Mouse (Mus musculus): ENCODE measurements around the gene Tnk1. TPM values are rescaled to one million over a fixed set of nuclear protein-coding genes. Genes with fewer than 3 reads are reported as not detected.

Tnk1 gene
- polyA plus RNA-seq, 1 experiment from 2014 or later, result 0.28 TPM

DNA sequence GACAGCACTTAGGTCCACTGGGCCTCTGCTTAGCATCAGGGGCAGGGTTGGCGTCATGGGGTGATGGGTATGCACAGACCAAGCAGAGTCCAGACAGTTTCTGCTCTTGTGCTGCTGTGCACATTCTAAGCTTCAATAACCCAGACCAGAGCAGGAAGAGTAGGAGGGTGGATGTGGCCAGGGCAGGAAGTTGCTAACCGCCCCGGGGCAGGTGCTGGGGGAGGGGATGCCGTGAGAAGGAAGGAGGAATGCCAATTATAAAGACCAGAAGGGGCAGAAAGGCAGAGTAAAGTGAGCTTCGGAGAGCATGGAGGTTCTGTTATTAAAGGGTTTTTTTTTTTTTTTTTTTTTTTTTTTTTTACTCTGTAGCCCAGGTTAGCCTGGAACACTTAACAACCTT is 36.1 kb upstream of the Tnk1 start:
- no peak overlapping the region for H3K9ac ChIP-seq (replicated peaks; ENCODE audit: low read depth, low read length)
- no peak overlapping the region for H3K4me2 ChIP-seq (ENCODE audit: low read depth, low read length)
- peaks cover 9% of the 10 kb centered on the region; the same call in 1 of the 2 replicates for H3K4me1 ChIP-seq (ENCODE audit: control insufficient read depth, insufficient read depth, low read length)
- no peak overlapping the region for H3K4me3 ChIP-seq (ENCODE audit: low read depth, low read length)
- H3K27me3 ChIP-seq (ENCODE audit: control insufficient read depth, insufficient read depth, low read length), result no peaks in the 10 kb centered on the region
- no peak overlapping the region for H3K27ac ChIP-seq (ENCODE audit: low read depth, low read length)
- ATAC-seq (ENCODE audit: low read depth), result no peak
- H3K36me3 ChIP-seq (ENCODE audit: control insufficient read depth, insufficient read depth, low read length), result no peaks in the 10 kb centered on the region
- WGBS, result 83% methylated on average over 5 of the region's 5 CpGs
- H3K9me3 ChIP-seq (ENCODE audit: control insufficient read depth, low read length), result no peaks in the 10 kb centered on the region

DNA sequence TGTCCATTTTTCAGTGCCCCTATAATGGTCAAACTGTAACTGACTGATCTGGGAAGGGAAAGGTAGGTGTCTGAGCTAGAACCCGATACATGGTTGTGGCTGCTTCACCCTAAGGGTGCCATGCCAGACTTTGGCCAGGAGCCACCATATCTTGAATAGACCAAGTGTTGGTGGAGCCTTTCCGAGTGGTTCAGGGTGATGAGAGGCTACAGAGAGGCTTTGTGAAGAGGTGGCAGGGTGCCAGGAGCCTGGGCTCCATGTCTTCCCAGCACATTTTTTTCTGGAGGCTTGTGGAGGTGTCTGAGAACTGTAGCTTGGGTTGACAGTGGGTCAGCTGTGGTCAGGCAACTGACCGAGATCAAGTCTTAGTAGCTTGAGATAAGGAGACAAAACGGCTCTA is 33.0 kb upstream of the Tnk1 start:
- Histone ChIP-seq H3K36me3 (ENCODE audit: control insufficient read depth, insufficient read depth, low read length) (no peaks in the 10 kb centered on the region), H3K9ac (replicated peaks; ENCODE audit: low read depth, low read length) (no peak overlapping the region), H3K4me3 (ENCODE audit: low read depth, low read length) (no peak overlapping the region), H3K4me2 (ENCODE audit: low read depth, low read length) (no peak overlapping the region), H3K27ac (ENCODE audit: low read depth, low read length) (no peak overlapping the region), H3K4me1 (ENCODE audit: control insufficient read depth, insufficient read depth, low read length) (no peaks in the 10 kb centered on the region), H3K9me3 (ENCODE audit: control insufficient read depth, low read length) (no peaks in the 10 kb centered on the region), H3K27me3 (ENCODE audit: control insufficient read depth, insufficient read depth, low read length) (no peaks in the 10 kb centered on the region)
- ATAC-seq (ENCODE audit: low read depth), result no peak
- WGBS, result 68% methylated on average over 4 of the region's 4 CpGs

DNA sequence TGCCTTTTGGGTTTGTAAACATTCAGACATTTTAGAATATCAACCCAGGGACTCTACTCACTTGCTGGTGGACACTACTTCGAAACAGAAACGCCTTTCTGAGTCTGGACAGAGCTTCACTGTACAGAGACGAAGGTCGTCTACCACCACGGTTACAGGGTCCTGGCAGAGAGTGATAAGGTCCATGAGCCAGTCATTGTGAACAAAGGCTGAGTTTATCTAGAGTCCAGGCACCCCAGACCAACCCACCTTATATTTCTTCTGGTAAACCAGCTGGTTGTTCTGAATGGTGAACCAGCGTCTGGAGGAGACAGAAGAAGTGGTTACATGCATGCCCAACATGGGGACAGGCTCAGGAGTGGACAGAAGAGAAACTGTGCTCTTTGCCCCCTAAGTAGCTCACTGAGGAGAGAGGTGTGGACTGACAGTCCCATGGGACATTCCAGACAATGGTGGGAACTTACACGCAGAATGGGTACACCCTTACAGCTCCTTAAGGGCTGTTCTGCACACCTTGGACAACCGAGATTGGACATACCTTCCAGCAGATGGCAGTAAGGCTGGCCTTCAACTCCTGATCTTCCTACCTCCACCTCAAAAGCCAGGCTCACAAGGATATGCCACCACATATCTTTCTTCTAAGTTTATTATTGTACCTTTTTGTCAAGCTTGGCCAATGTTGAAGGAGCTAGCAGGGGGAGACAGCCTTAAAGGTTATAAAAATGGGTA is 28.5 kb upstream of the Tnk1 start:
- Histone ChIP-seq H3K9ac (replicated peaks; ENCODE audit: low read depth, low read length) (no peak overlapping the region), H3K4me3 (ENCODE audit: low read depth, low read length) (no peak overlapping the region)
- no peak for ATAC-seq (ENCODE audit: low read depth)

DNA sequence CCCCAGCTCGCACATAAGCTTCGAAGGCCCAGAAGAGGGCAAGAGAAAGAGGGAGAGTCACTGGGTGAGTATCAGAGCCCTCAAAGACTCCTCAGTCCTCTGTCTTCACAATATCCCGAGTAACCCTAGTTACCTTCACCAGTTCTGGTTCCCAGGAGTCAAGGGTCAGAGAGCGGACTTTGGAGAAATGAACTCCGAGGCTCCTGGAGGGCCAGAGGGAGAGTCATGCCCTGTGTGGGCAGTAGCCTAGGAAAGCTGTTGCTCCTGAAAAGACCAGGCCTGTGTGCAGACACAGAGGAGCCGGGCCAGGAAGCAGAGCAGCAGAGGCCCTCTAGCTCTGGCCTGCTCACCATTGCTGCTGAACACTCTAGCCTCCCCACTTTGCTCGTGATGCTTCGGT is 26.1 kb upstream of the Tnk1 start:
- no peaks in the 10 kb centered on the region for H3K36me3 ChIP-seq (ENCODE audit: control insufficient read depth, insufficient read depth, low read length)
- no peaks in the 10 kb centered on the region for H3K9me3 ChIP-seq (ENCODE audit: control insufficient read depth, low read length)
- WGBS, result 75% methylated on average over 8 of the region's 8 CpGs
- no peak for ATAC-seq (ENCODE audit: low read depth)
- H3K4me1 ChIP-seq (ENCODE audit: control insufficient read depth, insufficient read depth, low read length), result peaks cover 5% of the 10 kb centered on the region; the same call in 1 of the 2 replicates
- no peak overlapping the region for H3K4me3 ChIP-seq (ENCODE audit: low read depth, low read length)
- H3K27me3 ChIP-seq (ENCODE audit: control insufficient read depth, insufficient read depth, low read length), result no peaks in the 10 kb centered on the region
- H3K4me2 ChIP-seq (ENCODE audit: low read depth, low read length), result no peak overlapping the region
- no peak overlapping the region for H3K27ac ChIP-seq (ENCODE audit: low read depth, low read length)
- no peak overlapping the region for H3K9ac ChIP-seq (replicated peaks; ENCODE audit: low read depth, low read length)

More for the DNA sequence above, 28.5 kb upstream of the Tnk1 start:
- H3K9me3 ChIP-seq (ENCODE audit: control insufficient read depth, low read length), result no peaks in the 10 kb centered on the region
- H3K27me3 ChIP-seq (ENCODE audit: control insufficient read depth, insufficient read depth, low read length), result no peaks in the 10 kb centered on the region
- WGBS, result 77% methylated on average over 8 of the region's 8 CpGs
- H3K36me3 ChIP-seq (ENCODE audit: control insufficient read depth, insufficient read depth, low read length), result no peaks in the 10 kb centered on the region
- H3K4me2 ChIP-seq (ENCODE audit: low read depth, low read length), result no peak overlapping the region
- no peak overlapping the region for H3K27ac ChIP-seq (ENCODE audit: low read depth, low read length)
- no peaks in the 10 kb centered on the region for H3K4me1 ChIP-seq (ENCODE audit: control insufficient read depth, insufficient read depth, low read length)

DNA sequence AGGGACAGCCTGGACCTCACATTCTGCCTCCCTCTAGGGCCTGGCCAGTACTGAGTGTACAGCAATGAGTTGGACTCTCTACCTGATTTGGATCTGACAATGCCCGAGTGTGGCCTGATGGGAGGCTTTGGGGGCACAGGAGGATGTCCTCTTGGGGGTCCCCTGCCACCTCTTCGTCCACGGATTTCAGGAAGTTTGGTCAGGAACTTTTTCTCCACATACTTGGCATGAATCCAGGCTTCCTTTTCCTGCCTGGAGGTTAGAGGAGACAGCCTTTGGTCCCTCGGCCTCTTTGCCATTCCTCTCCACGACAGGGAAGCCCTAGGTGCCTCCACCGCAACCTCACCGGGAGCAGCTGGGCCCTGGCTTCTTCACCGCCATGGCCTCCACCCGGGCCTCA is 25.7 kb upstream of the Tnk1 start:
- Histone ChIP-seq H3K4me3 (ENCODE audit: low read depth, low read length) (no peak overlapping the region), H3K27ac (ENCODE audit: low read depth, low read length) (no peak overlapping the region), H3K9ac (replicated peaks; ENCODE audit: low read depth, low read length) (no peak overlapping the region), H3K4me1 (ENCODE audit: control insufficient read depth, insufficient read depth, low read length) (peaks cover 5% of the 10 kb centered on the region; the same call in 1 of the 2 replicates), H3K4me2 (ENCODE audit: low read depth, low read length) (no peak overlapping the region), H3K9me3 (ENCODE audit: control insufficient read depth, low read length) (no peaks in the 10 kb centered on the region), H3K27me3 (ENCODE audit: control insufficient read depth, insufficient read depth, low read length) (no peaks in the 10 kb centered on the region), H3K36me3 (ENCODE audit: control insufficient read depth, insufficient read depth, low read length) (no peaks in the 10 kb centered on the region)
- 84% methylated on average over 9 of the region's 9 CpGs for WGBS
- ATAC-seq (ENCODE audit: low read depth), result no peak

DNA sequence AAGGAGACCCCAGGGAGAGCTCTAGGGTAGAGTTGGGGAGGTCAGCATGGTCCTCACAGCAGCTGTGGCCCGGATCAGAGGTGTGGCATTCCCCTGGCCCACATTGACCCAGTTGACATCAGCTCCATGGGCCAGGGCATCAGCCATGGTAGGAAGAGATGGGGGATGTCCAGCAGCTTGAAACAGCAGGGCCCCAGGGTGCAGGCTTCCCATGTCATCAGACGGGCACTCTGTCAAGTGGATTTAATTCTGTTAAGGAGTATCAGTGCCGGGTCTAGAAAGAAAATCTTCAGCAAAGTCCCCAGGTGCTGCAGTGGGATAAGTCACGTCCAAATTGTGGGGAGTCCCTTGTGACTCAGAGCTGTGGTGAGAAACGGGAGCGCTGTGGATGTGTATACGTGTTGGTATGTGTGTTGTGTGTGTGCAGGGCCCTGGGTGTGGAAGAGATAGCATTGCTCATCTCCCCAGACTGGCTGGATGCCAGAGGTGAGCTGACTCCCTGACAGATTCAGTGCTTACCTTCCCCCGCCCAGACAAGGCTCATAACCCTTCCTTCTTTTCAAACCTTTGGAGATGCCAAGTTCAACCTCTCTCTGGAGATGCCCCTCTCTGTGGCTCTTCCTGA is 25.1 kb upstream of the Tnk1 start:
- H3K4me2 ChIP-seq (ENCODE audit: low read depth, low read length), result no peak overlapping the region
- H3K27me3 ChIP-seq (ENCODE audit: control insufficient read depth, insufficient read depth, low read length), result no peaks in the 10 kb centered on the region
- no peaks in the 10 kb centered on the region for H3K36me3 ChIP-seq (ENCODE audit: control insufficient read depth, insufficient read depth, low read length)
- H3K9me3 ChIP-seq (ENCODE audit: control insufficient read depth, low read length), result no peaks in the 10 kb centered on the region
- H3K9ac ChIP-seq (replicated peaks; ENCODE audit: low read depth, low read length), result no peak overlapping the region
- 90% methylated on average over 8 of the region's 8 CpGs for WGBS
- no peak for ATAC-seq (ENCODE audit: low read depth)
- no peak overlapping the region for H3K4me3 ChIP-seq (ENCODE audit: low read depth, low read length)
- peaks cover 5% of the 10 kb centered on the region; the same call in 1 of the 2 replicates for H3K4me1 ChIP-seq (ENCODE audit: control insufficient read depth, insufficient read depth, low read length)
- no peak overlapping the region for H3K27ac ChIP-seq (ENCODE audit: low read depth, low read length)

DNA sequence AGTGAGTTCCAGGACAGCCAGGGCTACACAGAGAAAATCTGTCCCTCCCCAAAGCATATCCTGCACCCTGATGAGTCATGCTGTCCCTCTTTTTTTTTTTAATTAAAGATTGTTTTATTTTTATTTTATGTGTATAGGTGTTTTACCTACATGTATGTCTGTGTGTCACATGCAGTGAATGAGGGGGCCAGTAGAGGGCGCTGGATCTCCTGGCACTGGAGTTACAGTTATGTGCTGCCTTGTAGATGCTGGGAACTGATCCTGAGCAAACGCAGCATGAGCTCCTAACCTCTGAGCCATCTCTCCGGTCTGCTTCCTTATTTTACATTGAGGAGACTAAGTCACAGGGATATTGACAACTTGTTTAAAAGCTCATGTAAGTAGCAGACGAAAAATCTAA is 24.5 kb upstream of the Tnk1 start:
- Histone ChIP-seq H3K27me3 (ENCODE audit: control insufficient read depth, insufficient read depth, low read length) (no peaks in the 10 kb centered on the region), H3K27ac (ENCODE audit: low read depth, low read length) (no peak overlapping the region), H3K9me3 (ENCODE audit: control insufficient read depth, low read length) (no peaks in the 10 kb centered on the region), H3K4me3 (ENCODE audit: low read depth, low read length) (no peak overlapping the region), H3K36me3 (ENCODE audit: control insufficient read depth, insufficient read depth, low read length) (no peaks in the 10 kb centered on the region), H3K4me1 (ENCODE audit: control insufficient read depth, insufficient read depth, low read length) (peaks cover 5% of the 10 kb centered on the region; the same call in 1 of the 2 replicates), H3K9ac (replicated peaks; ENCODE audit: low read depth, low read length) (no peak overlapping the region), H3K4me2 (ENCODE audit: low read depth, low read length) (no peak overlapping the region)
- 62% methylated on average over 4 of the region's 4 CpGs for WGBS
- no peak for ATAC-seq (ENCODE audit: low read depth)

DNA sequence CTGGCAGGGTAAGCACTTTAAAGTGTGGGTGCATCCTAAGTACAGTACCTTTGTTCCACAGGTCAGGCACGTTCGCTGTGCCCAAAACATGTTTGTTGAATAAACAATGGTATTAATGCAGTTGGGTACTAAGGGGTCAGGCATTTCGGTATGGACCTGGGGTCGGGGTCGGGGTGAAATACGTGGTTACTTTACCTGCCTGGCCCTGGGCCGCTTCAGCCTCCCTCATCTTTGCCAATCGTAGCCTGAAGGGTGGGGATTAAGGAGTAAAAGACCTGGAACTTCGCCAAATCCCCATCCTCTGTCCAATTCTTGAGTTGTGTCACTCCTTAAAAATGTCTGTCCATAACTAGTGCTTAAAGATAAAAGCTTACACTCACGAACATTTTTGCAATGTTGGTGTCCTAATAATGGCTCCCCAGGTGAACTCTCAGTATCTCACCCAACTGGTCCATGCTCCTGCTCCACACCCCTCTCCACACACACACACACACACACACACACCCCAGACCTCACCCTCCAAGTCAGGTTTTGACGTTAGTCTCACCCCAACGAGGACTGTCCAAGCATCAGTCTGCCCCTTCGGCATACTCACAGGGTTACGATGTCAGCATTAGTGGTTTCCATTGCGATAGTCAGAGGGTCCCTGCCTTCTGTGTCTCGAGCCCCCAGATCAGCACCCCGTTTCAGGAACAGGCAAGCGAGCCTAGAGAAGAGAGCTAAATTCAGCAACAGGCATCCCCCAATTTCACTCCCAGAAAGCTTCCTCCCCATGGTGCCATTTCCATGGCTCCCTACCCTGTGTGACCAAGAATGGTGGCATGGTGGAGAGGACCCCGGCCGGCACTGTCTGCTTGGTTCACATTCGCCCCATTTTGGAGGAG is 23.5 kb upstream of the Tnk1 start:
- WGBS, result 62% methylated on average over 21 of the region's 21 CpGs
- peak overlapping the region; percentile 38 for H3K4me3 ChIP-seq (ENCODE audit: low read depth, low read length)
- H3K4me1 ChIP-seq (ENCODE audit: control insufficient read depth, insufficient read depth, low read length), result peaks cover 6% of the 10 kb centered on the region; the same call in 1 of the 2 replicates
- H3K27ac ChIP-seq (ENCODE audit: low read depth, low read length), result no peak overlapping the region
- no peak overlapping the region for H3K9ac ChIP-seq (replicated peaks; ENCODE audit: low read depth, low read length)
- no peaks in the 10 kb centered on the region for H3K36me3 ChIP-seq (ENCODE audit: control insufficient read depth, insufficient read depth, low read length)
- ATAC-seq (ENCODE audit: low read depth), result no peak
- H3K9me3 ChIP-seq (ENCODE audit: control insufficient read depth, low read length), result no peaks in the 10 kb centered on the region
- peak overlapping the region; percentile 72 for H3K4me2 ChIP-seq (ENCODE audit: low read depth, low read length)
- H3K27me3 ChIP-seq (ENCODE audit: control insufficient read depth, insufficient read depth, low read length), result no peaks in the 10 kb centered on the region
